Mouse (Mus musculus): Measurements from ENCODE around the gene Mrpl23. TPM values are rescaled to one million over a fixed set of nuclear protein-coding genes. Genes with fewer than 3 reads are reported as not detected.

Mrpl23 gene
- polyA plus RNA-seq, 3 experiments from 2014 or later, result 0.26 to 24.2 (median 3.2) TPM

- ATAC-seq, result no peak
These were observed 43.5 kb downstream of the Mrpl23 start for GRCm38 (mm10) chr7:142575971-142576370.

GRCm38 (mm10) chr7:142576472-142577326 is 44.2 kb downstream of the Mrpl23 start:
- ATAC-seq, result no peak

- ATAC-seq, result no peak
These were observed 45.4 kb downstream of the Mrpl23 start for GRCm38 (mm10) chr7:142577806-142578423.

GRCm38 (mm10) chr7:142579069-142579468 is 46.6 kb downstream of the Mrpl23 start:
- ATAC-seq, result no peak

- ATAC-seq, result no peak
These were observed 47.8 kb downstream of the Mrpl23 start for GRCm38 (mm10) chr7:142580121-142580879.

- ATAC-seq, result no peak
These were observed 48.7 kb downstream of the Mrpl23 start for GRCm38 (mm10) chr7:142581186-142581585.

- no peak for ATAC-seq
These were observed 49.3 kb downstream of the Mrpl23 start for GRCm38 (mm10) chr7:142581656-142582228.

GRCm38 (mm10) chr7:142584882-142585281 is 52.4 kb downstream of the Mrpl23 start:
- ATAC-seq, result no peak

- ATAC-seq, result no peak
These were observed 53.4 kb downstream of the Mrpl23 start for GRCm38 (mm10) chr7:142585890-142586289.

GRCm38 (mm10) chr7:142588282-142588941 is 55.9 kb downstream of the Mrpl23 start:
- ATAC-seq, result no peak

Other genes starting within 250 kb of the Mrpl23 start
- gene Krtap5-1, start 235.6 kb upstream of the Mrpl23 start, polyA plus RNA-seq (2017; shearing (Covaris generic)), result not detected
- gene Krtap5-4, start 229.1 kb upstream of the Mrpl23 start, polyA plus RNA-seq (2017; shearing (Covaris generic)), result not detected
- gene Ifitm10, start 158.9 kb upstream of the Mrpl23 start, polyA plus RNA-seq (2017; shearing (Covaris generic)), result 1 to 10 TPM; 1.6 to 4.5 (median 1.9) TPM
- 1 to 10 TPM in 1 of 3 experiments, under 1 TPM in 1, not detected in 1; 0.63 to 1.9 TPM for gene Gm49369, start 150.0 kb upstream of the Mrpl23 start, polyA plus RNA-seq (2017; shearing (Covaris generic))
- 100 to 1,000 TPM; 259 to 561 (median 285) TPM for gene Ctsd, start 144.6 kb upstream of the Mrpl23 start, polyA plus RNA-seq (2017; shearing (Covaris generic))
- not detected for gene Syt8, start 97.8 kb upstream of the Mrpl23 start, polyA plus RNA-seq (2017; shearing (Covaris generic))
- gene Tnni2, start 90.9 kb upstream of the Mrpl23 start, polyA plus RNA-seq (2017; shearing (Covaris generic)), result not detected
- 1,000 to 10,000 TPM; 1,183 to 1,943 (median 1,210) TPM for gene Lsp1, start 71.9 kb upstream of the Mrpl23 start, polyA plus RNA-seq (2017; shearing (Covaris generic))
- gene Tnnt3, start 33.9 kb upstream of the Mrpl23 start, polyA plus RNA-seq (2017; shearing (Covaris generic)), result 1 to 10 TPM; 2.5 to 3.8 (median 2.8) TPM
- under 1 TPM in 2 of 3 experiments, not detected in 1; 0.19 to 0.26 TPM for gene Igf2, start 134.1 kb downstream of the Mrpl23 start, polyA plus RNA-seq (2017; shearing (Covaris generic))
- not detected for gene Gm49394, start 137.3 kb downstream of the Mrpl23 start, polyA plus RNA-seq (2017; shearing (Covaris generic))
- under 1 TPM in 1 of 3 experiments, not detected in 2; 0.62 TPM for gene Ins2, start 210.7 kb downstream of the Mrpl23 start, polyA plus RNA-seq (2017; shearing (Covaris generic))

All from inflammation-experienced regulatory T-cells, adult 6 months (primary cell).